Mouse (Mus musculus): ENCODE results near the gene Zfp712.

- TF ChIP-seq CTCF (IDR thresholded peaks at IDR 0.05; ENCODE audit: borderline replicate concordance, control insufficient read depth, extremely low read depth, insufficient read depth, low read length, poor library complexity) = no peak
- TF ChIP-seq POLR2A (IDR thresholded peaks at IDR 0.05; ENCODE audit: control insufficient read depth, extremely low read depth, insufficient read depth, low read length, poor library complexity) = no peak
These were observed 36.9 kb upstream of the Zfp712 start, which contains the start of gene Zfp708 for GRCm38 (mm10) chr13:67097876-67098275.
